Mouse (Mus musculus) stomach, embryonic 14.5 days (tissue): ENCODE measurements around the gene Dok5. TPM values are rescaled to one million over a fixed set of nuclear protein-coding genes. Genes with fewer than 3 reads are reported as not detected.

Experiments used
- ATAC-seq: fragments of 200-750 bp; cut with Nextera tagmentation; 2 replicates; pipeline ENCODE4 v1.8.0; 2017; ENCODE audit warnings: low read depth, moderate TSS enrichment; ENCODE audit not compliant: insufficient number of reproducible peaks, insufficient read depth, low FRiP score
- H3K27ac ChIP-seq: fragments of 300-500 bp; sonication (generic); 2 replicates; pipeline ENCODE4 v1.5.1; 2014; ENCODE audit warnings: mild to moderate bottlenecking, low read length, moderate library complexity, mixed read lengths
- H3K27me3 ChIP-seq: fragments of 300-500 bp; sonication (generic); 2 replicates; pipeline ENCODE4 v1.6.1; 2014; ENCODE audit warnings: low read length, control low read depth, mixed read lengths; ENCODE audit not compliant: control insufficient read depth, insufficient read depth
- H3K36me3 ChIP-seq: fragments of 300-500 bp; sonication (generic); 2 replicates; pipeline ENCODE4 v1.6.1; 2014; ENCODE audit warnings: mild to moderate bottlenecking, control low read depth, low read length, moderate library complexity, mixed read lengths; ENCODE audit not compliant: control insufficient read depth, insufficient read depth
- H3K4me1 ChIP-seq: fragments of 300-500 bp; sonication (generic); 2 replicates; pipeline ENCODE4 v1.6.1; 2014; ENCODE audit warnings: low read length, control low read depth, mixed read lengths; ENCODE audit not compliant: control insufficient read depth, insufficient read depth
- H3K4me2 ChIP-seq: fragments of 300-500 bp; sonication (generic); replicated peaks from 2 replicates; pipeline ENCODE4 v1.6.1; 2014; ENCODE audit warnings: low read depth, low read length, control low read depth
- H3K4me3 ChIP-seq: fragments of 300-500 bp; sonication (generic); 2 replicates; pipeline ENCODE4 v1.5.1; 2014; ENCODE audit warnings: low read depth, low read length, control low read depth
- H3K9ac ChIP-seq: fragments of 300-500 bp; sonication (generic); replicated peaks from 2 replicates; pipeline ENCODE4 v1.6.1; 2014; ENCODE audit warnings: low read depth, mild to moderate bottlenecking, control low read depth, low read length, moderate library complexity, mixed read lengths
- H3K9me3 ChIP-seq: fragments of 300-500 bp; sonication (generic); 2 replicates; pipeline ENCODE4 v1.6.1; 2016; ENCODE audit warnings: low read depth, low read length, control low read depth; ENCODE audit not compliant: control insufficient read depth
- WGBS: fragments of 180-500 bp; shearing (Covaris S2); extraction: QIAGEN DNeasy Blood & Tissue Kit; methylation state at CpG from one replicate; pipeline ENCODE4 v1.1.7; 2014; 5-methylcytosine and 5-hydroxymethylcytosine counted together
- polyA plus RNA-seq: library from polyadenylated mRNA; unstranded; fragments of >200 nt; fragmentation: Nextera tagmentation; extraction: Ambion mirVana; gene quantifications from 2 replicates; pipeline ENCODE4 v1.2.1, GENCODE M21; 2014

The Dok5 gene
- polyA plus RNA-seq, result 2.6 and 3.3 TPM in 2 replicates

DNA sequence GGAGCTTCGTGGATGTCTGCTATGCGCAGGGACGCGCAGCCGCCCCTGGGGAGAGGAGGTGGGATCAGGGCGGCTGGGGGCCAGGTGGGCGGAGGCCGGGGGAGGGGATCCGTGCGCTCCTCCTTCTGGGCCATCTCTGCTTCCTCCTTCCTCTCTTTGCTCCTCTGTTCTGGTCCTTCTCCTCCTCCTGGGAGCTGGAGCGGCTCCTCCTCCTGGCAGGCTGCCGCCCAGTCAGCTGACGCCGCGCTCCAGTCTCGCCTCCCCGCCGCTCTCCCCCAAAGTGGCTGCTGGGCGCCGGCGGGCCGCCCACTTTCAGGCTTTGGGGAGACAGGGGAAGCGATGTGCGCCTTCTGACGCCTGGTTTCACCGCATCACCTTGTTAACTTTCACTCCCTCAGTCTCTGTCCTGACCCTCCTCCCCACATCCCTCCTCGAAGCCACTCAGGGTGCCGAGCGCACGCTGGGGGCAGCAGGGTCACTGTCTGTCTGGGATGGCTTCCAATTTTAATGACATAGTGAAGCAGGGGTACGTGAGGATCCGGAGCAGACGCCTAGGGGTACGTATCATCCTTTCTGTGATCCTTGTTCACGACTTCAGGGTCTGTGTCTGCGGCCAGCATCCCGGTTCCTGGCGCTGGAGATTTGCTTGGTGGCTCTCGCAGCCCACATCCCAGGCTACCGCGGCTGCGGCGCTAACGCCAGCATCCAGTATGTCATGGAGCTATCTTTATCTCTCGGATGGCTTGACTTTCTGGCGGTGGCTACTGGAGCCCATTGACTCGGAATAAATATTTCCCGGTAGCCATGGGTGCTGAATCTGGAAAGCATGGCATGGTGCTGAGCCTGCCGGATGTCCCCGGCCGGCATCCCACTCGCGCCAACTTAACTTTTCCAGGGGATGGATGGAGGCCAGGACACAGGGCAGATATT, at the start of gene Dok5:
Dok5 (plus strand) TSS at position 176 of the 930 bp plus-strand sequence.
- Histone ChIP-seq H3K4me1 (peaks cover 3% of the 10 kb centered on the region; the same call in 1 of the 2 replicates), H3K4me2 (peak within 1 kb of the TSS; percentile 85), H3K9ac (peak within 1 kb of the TSS; percentile 42; the same call in 1 of the 2 replicates), H3K27ac (no peak within 1 kb of the TSS), H3K36me3 (no peaks in the 10 kb centered on the region), H3K4me3 (peak within 1 kb of the TSS; percentile 46), H3K27me3 (no peaks in the 10 kb centered on the region), H3K9me3 (no peaks in the 10 kb centered on the region)
- WGBS, result 4% methylated on average over 50 of the region's 53 CpGs
- ATAC-seq, result peak; percentile 91

DNA sequence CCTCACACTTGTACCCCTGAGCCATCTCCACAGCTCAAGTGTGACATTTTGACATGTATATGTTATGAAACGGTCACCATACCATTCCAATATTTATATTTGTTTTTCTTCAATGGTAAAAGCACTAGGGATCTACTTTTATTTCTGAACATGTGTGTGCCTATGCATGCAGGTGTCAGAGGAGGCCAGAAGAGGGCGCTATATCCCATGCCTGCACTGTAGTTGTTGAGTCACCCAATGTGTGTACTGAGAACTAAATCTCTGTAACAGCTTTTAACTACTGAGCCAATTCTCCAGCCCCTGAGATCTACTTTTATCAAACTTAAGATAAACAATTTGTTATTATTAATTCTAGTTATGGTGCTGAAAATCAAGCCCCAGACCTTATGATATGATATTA, 48.2 kb upstream of the Dok5 start:
- Histone ChIP-seq H3K36me3 (no peaks in the 10 kb centered on the region), H3K27me3 (no peaks in the 10 kb centered on the region), H3K4me1 (no peaks in the 10 kb centered on the region), H3K9me3 (no peaks in the 10 kb centered on the region), H3K4me2 (no peak overlapping the region), H3K27ac (no peak overlapping the region), H3K4me3 (no peak overlapping the region), H3K9ac (no peak overlapping the region)
- 72% methylated on average over 2 of the region's 2 CpGs for whole genome bisulfite sequencing
- no peak for ATAC-seq

DNA sequence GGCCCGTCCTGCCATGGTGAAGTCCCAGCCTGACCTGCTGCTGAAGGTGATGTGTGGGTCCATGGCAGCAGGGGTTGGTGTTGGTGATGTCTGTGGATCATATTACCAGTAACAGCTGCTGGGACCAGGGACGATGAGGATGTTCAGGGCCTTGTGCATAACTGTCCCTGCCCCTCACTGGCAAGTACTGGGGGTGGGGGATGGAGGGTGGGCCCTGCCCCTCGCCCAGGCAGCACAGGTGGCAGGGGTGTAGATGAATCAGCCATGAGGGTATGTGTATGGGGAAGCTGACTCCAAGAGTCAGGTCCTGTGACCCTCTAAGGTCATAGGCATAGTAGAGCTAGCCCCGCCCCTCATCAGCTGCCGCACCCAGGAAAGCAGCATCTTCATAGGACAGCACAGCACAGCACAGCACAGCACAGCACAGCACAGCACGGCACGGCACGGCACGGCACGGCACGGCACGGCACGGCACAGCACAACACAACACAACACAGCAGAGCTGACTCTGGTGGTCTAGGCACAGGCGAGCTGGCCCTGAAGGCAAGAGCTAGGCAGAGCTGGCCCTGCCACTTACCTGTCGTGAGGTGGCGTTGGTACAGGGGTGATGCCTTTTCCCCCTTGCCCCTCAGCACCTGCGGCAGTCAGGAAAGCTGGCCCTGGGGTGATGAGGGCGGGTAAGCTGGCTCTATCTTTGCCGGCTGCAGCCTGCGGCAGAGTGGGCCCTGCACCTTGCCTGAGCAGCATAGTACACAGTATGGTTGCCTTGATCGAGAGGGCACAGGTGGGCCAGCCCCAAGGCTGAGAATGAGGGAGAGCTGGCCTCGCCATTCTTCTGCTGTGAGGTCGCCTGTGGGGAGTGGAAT, 36.3 kb upstream of the Dok5 start:
- Histone ChIP-seq H3K9ac (no peak overlapping the region), H3K27ac (no peak overlapping the region), H3K4me3 (no peak overlapping the region), H3K4me2 (no peak overlapping the region), H3K27me3 (no peaks in the 10 kb centered on the region), H3K4me1 (no peaks in the 10 kb centered on the region), H3K36me3 (no peaks in the 10 kb centered on the region), H3K9me3 (no peaks in the 10 kb centered on the region)
- WGBS, result 82% methylated on average over 23 of the region's 23 CpGs
- ATAC-seq, result no peak

DNA sequence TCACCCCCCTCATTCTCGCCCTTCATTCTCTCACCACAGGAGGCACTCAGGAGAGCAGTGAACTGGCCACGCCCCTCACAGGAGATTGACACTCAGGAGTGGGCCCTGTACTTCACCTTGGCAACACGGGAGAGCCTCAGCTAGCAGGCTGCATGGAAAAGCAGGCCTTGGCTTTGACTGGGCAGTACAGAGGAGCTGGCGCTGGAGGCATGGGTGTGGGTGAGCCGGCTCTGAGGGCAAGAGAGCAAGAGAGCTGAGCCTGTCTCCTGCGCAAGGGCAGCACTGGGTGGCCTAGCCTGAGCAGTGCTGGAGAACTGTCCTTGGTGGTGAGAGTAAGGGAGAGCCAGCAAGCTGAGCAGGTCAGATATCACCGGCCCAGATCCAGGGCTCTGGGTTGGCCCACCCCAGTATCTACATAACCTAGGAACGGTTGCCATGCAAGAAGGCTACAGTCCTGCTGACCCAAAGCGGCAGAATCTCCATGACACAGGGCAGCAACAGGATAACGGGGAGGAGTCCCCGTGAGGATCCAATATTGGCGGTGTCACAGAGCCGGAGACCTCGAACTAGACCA, 35.6 kb upstream of the Dok5 start:
- no peak overlapping the region for H3K4me3 ChIP-seq
- ATAC-seq, result no peak; the same call in 1 of the 2 replicates
- no peak overlapping the region for H3K27ac ChIP-seq
- H3K9me3 ChIP-seq, result no peaks in the 10 kb centered on the region
- H3K4me1 ChIP-seq, result no peaks in the 10 kb centered on the region
- no peak overlapping the region for H3K9ac ChIP-seq
- no peak overlapping the region for H3K4me2 ChIP-seq
- H3K36me3 ChIP-seq, result no peaks in the 10 kb centered on the region
- H3K27me3 ChIP-seq, result no peaks in the 10 kb centered on the region
- WGBS, result 73% methylated on average over 14 of the region's 14 CpGs

DNA sequence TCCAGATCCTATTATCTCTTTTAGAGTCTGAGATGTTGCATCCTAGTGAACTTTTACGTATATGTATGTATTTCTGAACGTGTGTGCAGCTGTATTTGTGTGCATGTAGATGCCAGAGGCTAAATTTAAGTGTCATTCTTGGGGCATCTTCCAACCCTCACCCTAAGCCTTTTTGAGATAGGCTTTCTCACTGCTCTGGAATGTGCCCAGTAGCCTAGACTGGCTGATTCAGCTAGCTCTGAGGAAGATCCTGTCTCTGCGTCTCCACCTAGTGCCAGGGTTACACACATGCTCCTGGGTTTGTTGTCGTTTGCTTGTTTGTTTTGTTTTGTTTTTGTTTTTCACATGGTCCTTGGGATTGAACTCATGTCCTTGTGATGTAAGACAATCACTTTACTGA, 31.1 kb upstream of the Dok5 start:
- no peak overlapping the region for H3K9ac ChIP-seq
- H3K27ac ChIP-seq, result no peak overlapping the region
- H3K4me3 ChIP-seq, result no peak overlapping the region
- no peaks in the 10 kb centered on the region for H3K27me3 ChIP-seq
- no peaks in the 10 kb centered on the region for H3K36me3 ChIP-seq
- H3K4me2 ChIP-seq, result no peak overlapping the region
- no peak for ATAC-seq
- no peaks in the 10 kb centered on the region for H3K4me1 ChIP-seq
- 81% methylated on average over 4 of the region's 4 CpGs for WGBS
- H3K9me3 ChIP-seq, result no peaks in the 10 kb centered on the region

DNA sequence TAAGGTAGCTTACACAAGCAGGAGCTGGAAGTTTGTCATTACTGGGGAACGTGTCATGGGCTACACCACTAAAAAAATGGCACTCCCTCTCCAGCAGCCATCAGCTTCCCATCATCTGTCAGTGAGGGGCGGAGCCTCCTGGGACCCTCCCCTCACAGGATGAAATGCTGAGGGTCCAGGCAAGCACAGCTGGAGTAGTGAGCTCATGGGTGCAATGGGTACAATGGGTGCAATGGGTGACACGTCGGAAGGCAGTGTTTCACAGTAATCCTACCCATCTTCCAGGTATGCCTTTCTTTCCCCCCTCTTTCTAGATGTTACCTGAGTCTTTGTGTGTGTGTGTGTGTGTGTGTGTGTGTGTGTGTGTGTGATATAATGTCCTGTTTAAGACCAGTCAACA, 25.1 kb upstream of the Dok5 start:
- H3K4me3 ChIP-seq, result no peak overlapping the region
- H3K36me3 ChIP-seq, result no peaks in the 10 kb centered on the region
- H3K4me2 ChIP-seq, result no peak overlapping the region
- no peak overlapping the region for H3K27ac ChIP-seq
- 74% methylated on average over 4 of the region's 4 CpGs for WGBS
- no peaks in the 10 kb centered on the region for H3K4me1 ChIP-seq
- H3K9ac ChIP-seq, result no peak overlapping the region
- H3K27me3 ChIP-seq, result no peaks in the 10 kb centered on the region
- no peak for ATAC-seq
- no peaks in the 10 kb centered on the region for H3K9me3 ChIP-seq

DNA sequence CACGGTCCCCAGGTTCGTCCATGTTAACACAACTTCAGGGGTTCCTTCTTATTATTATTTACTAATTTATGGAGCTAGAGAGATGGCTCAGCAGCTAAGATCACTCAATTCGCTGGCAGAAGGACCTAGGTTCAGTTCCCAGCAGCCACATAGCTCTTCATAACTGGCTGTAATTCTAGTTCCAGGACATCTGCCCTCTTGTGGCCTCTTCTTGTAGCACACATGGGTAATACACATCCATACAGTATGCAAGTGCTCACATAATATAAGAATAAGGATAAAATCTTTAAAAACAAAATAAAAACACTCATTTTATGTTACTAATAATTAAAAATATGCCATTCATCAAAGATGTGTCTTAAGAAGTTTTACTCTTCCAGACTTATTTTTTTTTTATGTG, 23.9 kb upstream of the Dok5 start:
- H3K4me1 ChIP-seq, result no peaks in the 10 kb centered on the region
- 84% methylated on average over 3 of the region's 3 CpGs for WGBS
- no peak overlapping the region for H3K9ac ChIP-seq
- H3K9me3 ChIP-seq, result no peaks in the 10 kb centered on the region
- no peak overlapping the region for H3K27ac ChIP-seq
- no peaks in the 10 kb centered on the region for H3K27me3 ChIP-seq
- no peak for ATAC-seq
- no peaks in the 10 kb centered on the region for H3K36me3 ChIP-seq
- H3K4me3 ChIP-seq, result no peak overlapping the region
- no peak overlapping the region for H3K4me2 ChIP-seq

DNA sequence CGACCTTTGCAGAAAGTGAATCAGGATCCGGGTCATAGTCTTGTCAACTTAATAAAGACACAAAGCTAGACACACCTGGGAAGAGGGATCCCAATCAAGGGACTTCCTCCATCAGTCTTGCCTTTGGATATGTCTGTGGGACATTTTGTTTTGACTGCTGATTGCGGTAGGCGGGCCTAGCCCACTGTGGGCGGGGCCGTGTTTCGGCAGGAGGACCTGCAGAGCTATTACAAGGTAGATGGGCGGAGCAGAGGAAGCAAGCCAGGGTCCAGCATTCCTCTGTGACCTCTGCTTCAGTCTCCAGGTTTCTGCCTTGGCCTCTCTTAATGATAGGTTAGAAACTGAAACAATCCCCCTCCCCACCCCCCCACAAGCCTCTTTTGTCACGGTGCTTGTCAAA, 22.7 kb upstream of the Dok5 start:
- ATAC-seq, result no peak
- Histone ChIP-seq H3K27me3 (no peaks in the 10 kb centered on the region), H3K4me2 (no peak overlapping the region), H3K4me1 (no peaks in the 10 kb centered on the region), H3K4me3 (no peak overlapping the region), H3K27ac (no peak overlapping the region), H3K9me3 (no peaks in the 10 kb centered on the region), H3K9ac (no peak overlapping the region), H3K36me3 (no peaks in the 10 kb centered on the region)
- WGBS, result 70% methylated on average over 9 of the region's 9 CpGs
